Mouse (Mus musculus): Measurements from ENCODE around the gene Kcnj1. TPM values are rescaled to one million over a fixed set of nuclear protein-coding genes. Genes with fewer than 3 reads are reported as not detected.

Gene Kcnj1
- polyA plus RNA-seq, 1 experiment: not detected

GRCm38 (mm10) chr9:32414956-32415355 is 42.7 kb downstream of the Kcnj1 start:
- no peak for TF ChIP-seq GATA1 (IDR thresholded peaks at IDR 0.05; ENCODE audit: low read length)

- TF ChIP-seq GATA1 (IDR thresholded peaks at IDR 0.05; ENCODE audit: low read length): no peak
Observed at GRCm38 (mm10) chr9:32415952-32416351, 43.7 kb downstream of the Kcnj1 start.

GRCm38 (mm10) chr9:32417466-32418116 is 45.3 kb downstream of the Kcnj1 start:
- TF ChIP-seq GATA1 (IDR thresholded peaks at IDR 0.05; ENCODE audit: low read length): no peak

GRCm38 (mm10) chr9:32420711-32421110 is 48.4 kb downstream of the Kcnj1 start:
- TF ChIP-seq GATA1 (IDR thresholded peaks at IDR 0.05; ENCODE audit: low read length): no peak

- no peak for TF ChIP-seq GATA1 (IDR thresholded peaks at IDR 0.05; ENCODE audit: low read length)
Observed at GRCm38 (mm10) chr9:32425321-32425720, 53.0 kb downstream of the Kcnj1 start.

- TF ChIP-seq GATA1 (IDR thresholded peaks at IDR 0.05; ENCODE audit: low read length): no peak
Observed at GRCm38 (mm10) chr9:32431061-32431460, 58.8 kb downstream of the Kcnj1 start.

GRCm38 (mm10) chr9:32434241-32435213 is 62.2 kb downstream of the Kcnj1 start:
- TF ChIP-seq GATA1 (IDR thresholded peaks at IDR 0.05; ENCODE audit: low read length): no peak

- no peak for TF ChIP-seq GATA1 (IDR thresholded peaks at IDR 0.05; ENCODE audit: low read length)
Observed at GRCm38 (mm10) chr9:32443115-32443514, 70.8 kb downstream of the Kcnj1 start.

- no peak for TF ChIP-seq GATA1 (IDR thresholded peaks at IDR 0.05; ENCODE audit: low read length)
Observed at GRCm38 (mm10) chr9:32443817-32444216, 71.5 kb downstream of the Kcnj1 start.

- no peak for TF ChIP-seq GATA1 (IDR thresholded peaks at IDR 0.05; ENCODE audit: low read length)
Observed at GRCm38 (mm10) chr9:32444453-32445201, 72.3 kb downstream of the Kcnj1 start.

- no peak for TF ChIP-seq GATA1 (IDR thresholded peaks at IDR 0.05; ENCODE audit: low read length)
Observed at GRCm38 (mm10) chr9:32445789-32446188, 73.5 kb downstream of the Kcnj1 start.

GRCm38 (mm10) chr9:32448766-32449165 is 76.5 kb downstream of the Kcnj1 start:
- no peak for TF ChIP-seq GATA1 (IDR thresholded peaks at IDR 0.05; ENCODE audit: low read length)

Other genes starting within 250 kb of the Kcnj1 start
- not detected in 2 replicates for gene Kcnj5, start 28.1 kb upstream of the Kcnj1 start, polyA plus RNA-seq (2012)
- 8.3 and 8.9 TPM in 2 replicates for gene Fli1, start 170.4 kb downstream of the Kcnj1 start, polyA plus RNA-seq (2012)